Mouse (Mus musculus) right cerebral cortex, postnatal 10 days (tissue): ENCODE data around the gene Ifitm2.

Experiments used
- DNase-seq, 2 experiments: peaks; one replicate each; pipeline ENCODE4 v3.0.0; 2021; ENCODE audit warnings: low spot score in 2 of 2

Gene Ifitm2

DNA sequence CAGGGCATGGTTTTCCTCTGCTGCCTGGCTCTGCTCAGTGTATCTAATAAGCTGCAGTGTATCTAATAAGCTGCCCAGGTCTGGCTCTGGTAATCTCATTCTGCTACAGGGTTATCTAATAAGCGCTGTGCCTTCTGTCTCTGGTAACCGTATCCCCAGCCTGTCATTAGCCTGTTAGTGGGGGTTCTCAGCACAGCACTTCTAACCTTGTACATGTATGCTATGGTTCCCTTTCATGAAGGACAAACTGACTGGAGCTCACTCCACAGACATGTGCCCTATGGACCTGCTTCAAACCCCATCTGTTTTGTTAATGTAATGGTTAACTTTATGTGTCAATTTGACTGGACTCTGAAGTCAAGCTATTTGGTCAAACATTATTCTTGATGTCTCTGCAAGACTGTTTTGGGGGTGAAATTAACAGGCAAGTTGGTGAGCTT lies 50.1 kb downstream of the Ifitm2 start:
- no peak for DNase-seq
